Mouse (Mus musculus) urinary bladder, postnatal 10 days (tissue): ENCODE results near the gene Sprtn.

Experiments
- DNase-seq: peaks from one replicate; pipeline ENCODE4 v3.0.0; 2022; ENCODE audit warnings: low spot score

Gene Sprtn

DNA sequence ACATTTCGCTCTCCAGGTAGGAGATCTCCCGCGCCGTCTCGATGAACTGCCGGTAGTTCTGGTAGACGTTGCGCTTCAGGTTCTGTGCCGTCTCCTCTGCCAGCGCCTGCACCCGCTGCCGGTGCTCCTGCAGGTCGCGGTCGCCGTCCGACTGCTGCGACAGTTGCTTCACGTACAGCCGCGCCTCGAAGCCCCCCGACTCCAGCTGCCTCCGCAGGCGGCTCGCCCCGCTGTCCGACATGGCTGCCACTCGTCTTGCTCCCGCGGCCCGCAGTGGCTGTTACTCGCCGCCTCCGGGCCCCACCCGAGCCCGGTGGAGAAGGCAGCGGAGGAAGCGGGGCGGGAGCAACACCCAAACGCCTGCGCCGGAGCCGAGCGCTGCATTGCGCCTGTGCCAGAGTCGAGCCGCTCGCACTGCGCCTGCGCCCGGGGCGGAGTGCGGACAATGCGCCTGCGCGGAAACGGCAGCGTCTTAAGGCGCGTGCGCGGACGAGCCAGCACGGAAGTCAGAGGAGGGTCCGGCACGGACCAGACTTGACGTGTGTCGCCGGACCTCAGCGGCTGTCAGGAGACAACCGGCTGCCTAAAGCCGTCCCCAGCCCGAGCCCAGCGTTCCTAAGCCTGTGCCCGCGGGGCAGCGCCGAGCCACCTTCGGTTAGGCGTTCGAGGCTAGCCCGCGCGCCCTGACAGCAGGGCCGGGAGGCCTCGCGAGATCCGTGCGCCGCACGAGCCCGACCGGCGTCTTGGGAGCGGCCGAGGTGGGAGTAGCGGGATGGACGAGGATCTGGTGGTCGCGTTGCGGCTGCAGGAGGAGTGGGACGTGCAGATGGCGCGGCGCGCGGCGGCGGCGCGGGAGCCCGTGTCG is at the start of gene Sprtn, which contains the start of gene Exoc8:
Gene Sprtn (plus strand): TSS at position 501 of the 865 bp plus-strand sequence.
Gene Exoc8 (minus strand): TSS at position 320 of the 865 bp plus-strand sequence.
- peak; percentile 92 for DNase-seq

DNA sequence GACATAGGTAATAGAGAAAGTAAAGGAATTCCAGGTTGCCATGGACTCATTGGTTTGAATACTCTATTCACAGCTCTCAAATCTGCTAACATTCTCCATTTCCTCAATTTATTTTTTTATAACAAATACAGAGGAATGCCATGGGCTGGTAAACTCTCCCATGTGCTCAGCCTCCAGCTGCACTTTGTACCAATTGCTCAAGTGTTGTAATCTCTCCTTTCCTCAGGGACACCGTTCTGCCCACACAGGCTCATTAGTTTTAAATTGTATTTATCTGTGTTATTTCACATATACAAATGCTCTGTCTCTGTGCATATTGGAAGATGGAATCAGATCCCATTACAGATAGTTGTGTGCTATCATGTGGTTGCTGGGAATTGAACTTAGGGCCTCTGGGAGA is 44.2 kb upstream of the Sprtn start:
- no peak for DNase-seq

DNA sequence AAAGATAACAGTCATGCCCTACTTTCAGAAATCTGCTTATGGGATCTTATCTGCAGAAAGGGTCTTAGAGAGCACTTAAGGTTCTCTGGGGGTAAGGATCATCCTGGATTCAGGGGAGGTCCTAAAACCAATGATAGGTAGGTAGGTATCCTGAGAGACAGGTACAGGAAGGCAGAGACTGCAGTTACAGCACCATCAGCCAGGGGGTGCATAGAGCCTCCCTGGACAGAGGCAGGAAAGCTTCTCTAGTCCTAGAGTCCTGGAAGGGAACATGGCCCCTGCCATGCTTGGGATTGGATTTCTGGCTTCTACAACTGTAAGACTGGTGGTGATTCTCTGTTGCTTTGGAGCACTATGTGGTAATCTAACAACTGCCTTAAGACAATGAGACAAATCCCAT is 38.2 kb upstream of the Sprtn start:
- no peak for DNase-seq

DNA sequence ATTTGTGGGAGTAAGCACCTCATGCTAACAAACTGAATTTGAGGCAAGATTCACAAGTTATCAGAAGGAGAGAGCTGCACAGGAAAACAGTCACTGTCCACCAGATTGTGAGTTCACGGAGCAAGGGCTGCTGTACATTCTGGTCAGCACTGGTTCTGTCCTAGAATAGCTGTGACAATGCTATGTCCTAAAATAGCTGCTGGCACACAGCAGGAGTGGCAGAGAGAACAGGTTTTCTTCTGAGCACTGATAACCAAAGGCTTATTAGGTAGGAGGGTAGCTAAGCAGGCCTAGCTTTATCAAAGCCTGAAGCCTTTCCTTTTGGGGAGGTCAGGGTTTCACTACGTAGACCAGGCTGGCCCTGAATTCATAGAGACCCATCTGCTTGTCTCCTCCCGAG is 37.5 kb upstream of the Sprtn start:
- DNase-seq: no peak

DNA sequence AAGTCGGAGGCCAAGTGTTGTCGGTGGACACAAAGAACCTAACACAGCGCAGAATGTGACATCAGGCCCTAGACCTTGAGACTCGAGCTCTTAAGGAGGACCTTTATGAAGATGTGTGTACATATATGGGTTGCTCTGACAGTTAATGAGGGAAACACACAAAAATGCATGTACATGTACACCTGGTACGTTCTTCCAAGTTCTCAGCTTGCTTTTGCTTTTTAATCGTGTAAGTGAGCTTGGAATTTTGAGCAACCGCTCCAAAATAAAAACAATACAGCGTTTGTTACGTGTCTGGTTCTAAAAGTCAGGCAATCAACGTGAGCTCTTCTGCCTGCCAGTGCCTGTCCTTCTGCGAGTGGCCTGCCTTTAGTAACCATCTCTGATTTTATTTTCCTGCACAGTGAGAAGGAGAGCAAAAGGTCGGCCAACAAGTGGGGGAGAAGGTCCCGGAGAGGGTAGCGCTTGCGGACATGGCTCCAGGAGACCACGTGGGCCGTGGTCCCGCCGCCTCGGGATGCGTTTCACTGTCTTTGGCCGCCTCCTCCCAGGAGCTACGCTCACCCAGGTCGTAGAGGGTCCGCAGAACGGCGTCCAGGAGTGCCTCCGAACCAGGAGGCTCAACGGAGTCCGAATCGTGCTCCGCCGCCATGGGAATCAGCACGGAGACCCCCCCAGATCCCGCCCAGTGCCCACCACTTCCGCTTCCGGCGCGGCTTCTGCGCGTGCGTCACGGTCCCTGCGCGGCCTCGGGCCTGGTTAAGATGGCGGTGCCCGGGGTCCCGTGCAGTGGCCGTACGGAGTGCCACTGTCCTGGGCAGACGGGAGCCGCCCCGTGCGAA is 35.1 kb upstream of the Sprtn start, which contains the start of the genes Gnpat and 2810004N23Rik:
Gene Gnpat (plus strand): TSS at position 713 of the 842 bp plus-strand sequence.
Gene 2810004N23Rik (minus strand): TSS at position 800 of the 842 bp plus-strand sequence.
- peak; percentile 76 for DNase-seq

DNA sequence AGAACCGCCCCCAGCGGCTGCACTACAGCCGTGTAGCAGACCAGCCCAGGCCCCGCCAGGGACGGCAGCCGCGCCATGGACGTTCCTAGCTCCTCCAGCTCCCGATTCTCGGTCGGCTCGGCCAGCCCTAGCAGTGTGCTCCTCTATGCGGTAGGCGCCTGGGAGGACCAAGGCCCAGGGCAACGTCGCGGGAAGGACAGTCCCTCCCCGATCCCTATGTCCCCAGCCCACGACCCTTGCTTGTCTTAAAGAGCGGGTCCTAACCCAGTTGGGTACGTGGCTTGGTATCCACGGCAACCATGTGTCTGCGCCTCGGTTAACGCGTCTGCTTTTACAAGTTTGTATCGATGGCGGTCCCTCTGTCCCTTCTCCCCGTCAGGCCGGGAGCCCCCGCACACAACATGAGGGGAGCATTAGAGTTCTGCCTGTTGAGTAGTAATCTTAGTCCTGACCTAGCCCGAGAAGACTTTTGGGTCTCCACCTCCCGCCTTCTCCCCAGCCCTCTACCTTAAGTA is 34.5 kb upstream of the Sprtn start:
- DNase-seq: no peak

DNA sequence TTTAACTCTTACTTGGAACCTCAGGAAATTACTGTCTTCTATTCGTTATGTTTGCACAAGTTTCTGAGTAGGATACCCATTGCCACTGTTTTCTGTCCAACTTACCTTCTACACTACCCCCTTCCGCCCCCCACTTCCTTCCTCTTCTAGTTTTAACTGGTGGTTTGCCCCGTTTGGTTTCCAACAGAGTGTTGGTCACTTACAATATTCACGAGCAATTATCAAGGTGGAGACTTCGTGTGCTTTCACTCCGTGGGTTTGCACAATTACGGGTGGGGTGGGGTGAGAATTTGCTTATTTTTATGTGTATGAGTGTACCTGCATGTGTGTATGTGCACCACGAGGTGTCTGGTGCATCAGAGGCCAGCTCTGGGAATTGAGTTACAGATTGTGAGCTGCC is 34.0 kb upstream of the Sprtn start:
- no peak for DNase-seq

DNA sequence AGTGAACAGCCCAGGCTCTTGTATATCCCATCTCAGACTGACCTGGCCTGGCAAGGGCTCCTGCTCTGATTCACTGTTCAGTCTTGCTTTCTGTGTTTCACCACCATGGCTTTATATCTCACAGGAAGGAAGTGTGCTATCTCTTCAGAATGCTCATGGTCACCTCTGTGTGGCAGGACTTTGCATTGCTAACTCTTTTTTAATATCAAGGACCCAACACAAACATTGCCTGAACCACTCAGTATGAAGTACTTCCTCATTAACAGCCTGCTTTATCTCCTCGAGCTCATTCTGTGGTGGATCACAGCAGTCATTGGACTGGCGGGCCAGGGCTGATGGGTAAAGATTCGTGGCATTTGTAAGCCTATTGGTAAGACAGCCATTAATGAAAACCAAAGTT is 31.0 kb upstream of the Sprtn start:
- DNase-seq: no peak

DNA sequence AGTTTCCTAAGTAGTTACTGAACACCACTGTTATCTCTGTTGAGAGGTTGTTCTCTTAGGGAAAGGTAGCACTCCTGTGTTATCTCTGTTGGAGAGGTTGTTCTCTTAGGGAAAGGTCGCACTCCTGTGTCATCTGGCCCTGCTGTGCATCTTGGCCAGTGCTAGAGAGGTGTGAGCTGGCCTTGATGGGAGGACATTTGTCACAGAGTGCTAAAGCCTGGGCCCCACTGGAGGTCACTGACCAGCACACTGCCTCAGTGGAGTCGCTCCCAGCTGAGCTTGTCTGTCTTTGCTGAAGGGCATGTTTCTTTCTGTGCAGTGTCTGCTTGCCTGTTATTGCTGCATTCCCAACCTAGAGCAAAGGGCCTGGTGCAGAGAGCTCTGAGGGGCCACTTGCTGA is 30.6 kb upstream of the Sprtn start:
- DNase-seq: no peak

DNA sequence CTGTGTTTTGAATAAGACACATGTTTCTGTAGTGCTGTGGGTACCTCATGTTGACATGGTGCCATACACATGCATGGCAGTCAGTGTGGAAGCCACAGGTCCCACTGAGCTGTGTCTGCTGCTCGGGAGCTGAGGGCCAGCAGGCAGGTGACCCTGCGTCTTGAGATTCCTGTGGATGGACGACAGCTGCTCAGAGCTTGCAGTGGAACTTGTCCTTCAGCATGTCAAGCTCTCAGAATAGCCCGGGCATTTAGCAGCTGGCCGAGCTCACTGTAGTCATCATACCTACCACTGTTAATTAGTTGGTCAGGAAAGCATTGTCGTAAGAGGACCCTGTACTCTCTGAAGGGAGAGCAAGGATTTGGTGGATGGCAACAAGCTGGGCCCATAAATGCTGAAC is 28.0 kb upstream of the Sprtn start:
- DNase-seq: no peak

DNA sequence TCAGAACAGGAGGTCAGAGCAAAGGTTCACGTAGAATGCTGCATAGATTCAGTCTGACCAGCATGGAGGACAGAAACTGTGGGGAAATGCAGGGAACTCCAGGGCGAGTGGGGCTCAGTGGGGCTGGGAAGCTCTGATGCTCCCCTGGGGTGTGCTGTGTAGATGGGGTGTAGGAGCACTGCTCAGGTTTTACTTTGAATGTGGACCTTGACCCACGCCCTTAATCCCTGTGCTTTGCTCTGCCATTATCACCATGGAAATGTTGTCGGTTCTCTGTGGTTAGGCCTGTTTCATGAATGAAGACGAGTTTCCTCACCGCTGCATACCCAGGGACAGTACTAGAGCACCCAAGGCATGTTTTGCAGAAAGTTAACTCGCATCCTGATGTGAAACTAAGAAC is 26.2 kb upstream of the Sprtn start:
- no peak for DNase-seq

DNA sequence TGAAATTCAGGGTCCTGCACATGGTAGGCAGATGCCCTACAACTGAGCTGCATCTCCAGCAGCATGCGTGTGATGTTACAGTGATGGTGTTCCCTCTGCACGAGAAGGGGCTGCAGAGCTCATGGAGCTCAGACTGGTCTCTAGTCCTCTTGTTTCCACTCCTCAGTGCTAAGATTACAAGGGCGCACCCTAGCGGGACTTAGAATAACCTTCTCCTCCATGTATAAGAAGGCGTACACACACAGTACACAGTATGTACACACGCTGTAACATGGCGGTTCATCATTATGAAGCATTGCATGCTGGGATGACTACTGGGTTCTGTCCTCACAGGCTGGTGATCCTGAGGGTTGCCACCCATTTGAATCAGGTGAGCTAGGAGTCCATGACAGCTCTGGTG is 25.6 kb upstream of the Sprtn start:
- DNase-seq: no peak

DNA sequence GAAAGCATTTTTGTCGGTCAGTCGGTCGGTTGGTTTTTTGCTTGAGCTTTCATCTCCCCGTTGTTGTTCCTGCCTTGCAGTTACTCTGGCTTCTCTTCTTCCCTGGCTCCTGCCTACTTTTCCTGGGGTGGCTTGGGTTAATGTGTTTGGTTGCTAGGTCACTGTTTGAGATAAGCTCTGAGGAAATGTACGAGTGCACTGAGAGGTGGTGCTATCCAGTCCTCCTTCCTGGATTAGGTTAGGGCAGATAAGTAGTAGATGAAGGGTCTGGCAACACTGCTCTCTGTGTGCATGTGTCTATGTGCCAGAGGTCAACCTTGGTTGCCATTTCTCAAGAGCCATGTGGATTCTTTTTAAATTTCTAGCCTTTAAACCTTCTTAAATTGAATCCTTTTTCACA is 25.0 kb upstream of the Sprtn start:
- DNase-seq: no peak

DNA sequence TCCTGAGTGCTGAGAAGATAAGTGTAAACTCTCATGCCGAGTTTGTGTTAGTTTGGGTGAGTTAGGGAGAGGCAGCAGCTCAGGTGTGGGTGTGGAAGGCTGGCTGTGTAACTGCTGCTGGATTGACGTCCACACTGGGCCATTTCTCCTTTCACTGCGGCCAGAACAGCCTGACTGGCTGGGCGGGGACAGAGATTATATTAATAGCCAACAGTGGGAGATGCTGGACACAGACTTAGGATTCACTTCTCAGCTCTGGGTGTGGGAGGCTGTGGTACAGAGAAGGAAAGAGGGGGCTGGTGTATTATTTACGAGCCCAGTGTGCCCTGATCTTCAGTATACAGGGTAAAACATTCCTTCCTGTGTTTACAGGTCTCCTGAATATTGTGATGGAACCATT is 19.5 kb upstream of the Sprtn start:
- no peak for DNase-seq

DNA sequence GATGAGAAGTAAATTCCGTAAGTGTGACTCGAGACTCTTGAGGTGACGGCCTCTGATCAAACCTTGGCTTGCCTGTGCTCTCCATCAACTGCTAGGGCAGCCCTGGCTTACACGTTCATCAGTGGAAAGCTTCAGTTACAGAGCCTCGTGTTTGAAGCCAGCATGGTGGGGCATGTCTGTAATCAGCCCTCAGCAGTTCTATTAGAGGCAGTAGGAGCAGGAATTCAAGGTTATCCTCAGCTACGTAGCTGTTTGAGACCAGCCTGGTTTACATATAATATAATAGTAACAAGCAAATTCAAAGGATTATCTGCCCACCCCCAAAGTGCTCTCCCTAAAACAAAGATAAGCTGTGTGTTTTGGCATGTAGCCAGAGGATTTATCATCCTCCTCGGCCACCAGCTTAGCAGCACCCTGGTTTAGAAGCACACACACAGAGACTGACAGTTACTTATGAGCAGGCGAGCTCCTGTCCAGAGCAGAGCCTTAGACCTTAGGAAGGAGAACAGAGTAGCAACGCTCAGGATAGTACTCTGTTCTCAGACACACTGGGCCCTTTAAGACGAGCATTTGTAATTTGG is 18.6 kb upstream of the Sprtn start:
- no peak for DNase-seq

DNA sequence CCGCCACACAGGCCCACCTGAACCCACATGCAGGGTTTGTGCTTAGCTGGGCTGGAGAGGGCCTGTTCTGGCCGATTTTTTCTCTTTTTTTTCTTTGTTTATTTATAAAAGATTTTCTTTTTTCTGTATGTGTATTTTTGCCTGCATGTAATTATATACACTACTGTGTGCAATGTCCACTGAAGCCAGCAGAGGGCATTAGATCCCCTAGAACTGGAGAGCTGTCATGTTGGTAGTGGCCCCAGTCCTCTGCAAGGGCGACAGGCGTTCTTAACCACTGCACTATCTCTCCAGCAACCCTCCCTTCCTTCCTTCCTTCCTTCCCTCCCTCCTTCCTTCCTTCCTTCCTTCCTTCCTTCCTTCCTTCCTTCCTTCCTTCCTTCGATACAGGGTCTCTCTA is 9.3 kb upstream of the Sprtn start:
- no peak for DNase-seq

DNA sequence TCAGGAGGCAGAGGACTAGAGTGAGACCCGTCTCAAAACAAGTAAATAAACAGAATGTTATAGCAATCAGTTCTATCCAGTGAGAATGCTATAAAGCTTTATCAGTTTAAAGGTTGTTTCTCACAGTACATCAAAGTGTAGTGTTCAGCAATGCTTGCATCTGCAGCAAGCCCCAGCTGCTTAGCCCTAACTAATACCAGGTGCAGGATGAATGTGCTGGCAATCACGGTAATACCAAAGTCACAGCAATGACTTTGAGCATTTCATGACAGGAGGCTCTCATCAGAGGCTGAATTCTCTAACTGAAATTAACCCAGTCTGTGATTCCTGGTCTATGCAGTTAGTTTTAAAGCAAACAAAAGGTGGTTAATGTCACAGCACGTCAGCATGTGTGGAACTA is 5.1 kb upstream of the Sprtn start:
- no peak for DNase-seq

DNA sequence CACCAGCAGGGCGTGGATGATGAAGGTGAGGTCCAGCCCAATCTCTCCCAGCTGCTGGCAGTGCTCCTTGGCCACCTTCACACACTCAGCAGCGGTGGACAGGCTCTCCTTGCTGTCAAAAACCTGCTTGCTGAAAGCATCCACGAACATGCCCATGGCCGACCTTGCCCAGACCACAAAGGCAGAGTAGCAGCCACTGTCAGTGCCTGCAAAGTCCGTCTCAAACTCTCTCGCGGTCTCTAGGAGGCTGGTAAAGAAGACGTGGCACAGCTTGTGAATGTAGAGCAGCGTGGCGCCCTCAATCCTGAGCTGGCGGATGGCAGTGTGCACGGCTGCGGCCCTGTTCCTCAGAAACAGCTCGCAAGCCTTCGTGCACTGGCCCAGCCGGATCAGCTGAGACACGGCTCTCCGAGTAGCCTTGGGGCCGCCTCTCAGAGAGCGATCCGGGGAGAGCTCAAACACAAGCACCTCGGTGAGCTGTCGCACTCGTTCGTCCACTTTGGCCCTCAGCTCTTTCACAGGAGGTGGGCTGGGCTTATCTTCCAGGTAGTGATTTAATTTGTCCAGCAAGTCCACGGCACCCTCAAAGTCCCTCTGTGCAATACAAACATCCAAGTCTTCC is 1.6 kb upstream of the Sprtn start:
- DNase-seq: no peak

DNA sequence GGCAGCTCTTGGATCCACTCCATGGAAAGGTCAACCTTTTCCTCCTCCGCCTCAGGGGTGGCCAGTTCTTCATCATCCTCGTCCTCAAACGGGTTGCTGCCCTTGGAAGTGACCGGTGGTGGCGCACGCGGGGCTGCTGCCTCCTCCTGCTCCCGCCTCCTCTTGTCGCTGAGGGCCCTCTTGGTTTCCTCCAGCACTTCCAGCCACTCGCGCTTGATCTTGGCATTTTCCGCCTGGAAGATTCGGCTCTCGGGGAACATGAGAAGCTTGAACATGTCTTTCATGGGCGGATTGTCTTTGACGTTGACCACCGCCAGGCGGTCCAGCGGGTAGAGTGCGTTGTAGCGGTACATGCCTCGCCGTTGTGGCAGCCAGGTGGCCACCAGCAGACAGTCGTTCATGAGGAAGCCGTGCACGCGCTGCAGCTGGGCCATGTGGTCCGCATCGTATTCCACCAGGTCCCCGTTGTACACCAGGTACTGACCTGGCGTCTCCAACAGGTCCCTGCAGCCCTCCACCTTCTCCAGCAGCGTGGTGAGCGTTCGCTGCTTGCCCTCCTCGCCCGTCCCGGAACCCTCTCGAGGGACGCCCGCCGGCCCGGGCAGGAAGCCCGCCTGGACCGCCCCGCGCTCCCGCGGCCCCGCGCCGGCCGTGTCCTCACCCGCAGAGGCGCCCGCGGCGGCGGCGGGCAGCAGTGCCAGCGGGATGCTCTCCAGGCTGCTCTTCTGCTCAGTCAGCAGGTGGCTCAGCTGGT is 877 bp upstream of the Sprtn start:
- DNase-seq: peak; percentile 38

DNA sequence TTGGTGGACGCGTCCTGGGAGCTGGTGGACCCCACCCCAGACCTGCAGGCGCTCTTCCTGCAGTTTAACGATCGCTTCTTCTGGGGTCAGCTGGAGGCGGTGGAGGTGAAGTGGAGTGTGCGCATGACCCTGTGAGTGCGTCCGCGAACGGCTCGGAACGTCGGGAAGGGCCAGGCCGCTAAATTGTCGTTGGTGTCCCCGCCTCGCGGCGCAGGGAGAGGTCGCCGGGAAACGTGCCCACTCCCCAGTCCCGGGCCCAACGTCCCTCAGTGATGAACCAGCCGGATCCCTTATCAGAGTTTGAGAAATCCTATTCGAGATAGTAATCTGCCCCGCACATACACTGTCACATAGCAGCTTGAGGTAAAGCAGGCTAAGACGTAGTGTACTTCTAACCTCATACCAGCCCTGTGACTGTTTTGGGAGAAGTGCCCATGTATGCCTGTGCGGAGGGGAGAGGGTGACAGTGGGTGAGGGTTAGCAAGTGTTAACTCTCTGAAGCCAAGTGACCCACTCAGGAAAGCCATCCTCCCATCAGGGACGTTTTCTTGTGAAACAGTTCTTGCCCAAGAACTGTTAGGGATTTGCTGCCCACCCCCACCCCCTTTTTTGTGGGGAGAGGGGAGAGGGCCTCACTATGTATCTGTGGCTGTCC is 692 bp downstream of the Sprtn start:
- DNase-seq: no peak

DNA sequence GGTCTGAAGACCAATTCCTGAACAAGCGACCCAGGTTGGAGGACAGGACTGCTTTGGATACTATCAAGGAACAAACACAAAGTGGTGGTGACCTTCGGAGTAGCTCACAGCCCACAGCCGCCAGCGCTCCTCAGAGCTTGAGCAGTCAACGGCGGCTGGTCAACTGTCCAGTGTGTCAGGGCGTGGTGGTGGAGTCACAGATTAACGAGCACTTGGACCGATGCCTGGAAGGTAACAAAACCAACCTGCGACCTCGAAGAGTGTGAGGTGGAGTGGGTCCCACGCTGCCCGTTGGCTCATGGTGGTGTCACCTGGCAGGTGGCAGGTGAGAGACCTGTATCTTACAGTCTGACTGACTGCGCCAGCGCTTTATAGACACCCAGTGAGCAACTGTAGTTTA is 5.5 kb downstream of the Sprtn start:
- no peak for DNase-seq
